Mouse (Mus musculus) heart, adult 2 months (tissue): ENCODE data around the gene Bbs7.
"Not testable (repeated sequence)": the region's sequence is repeated elsewhere in the genome, so short reads cannot be mapped to it uniquely, and the experiment has no call there.

Experiments
- CTCF ChIP-seq: fragments of 200-600 bp; IDR thresholded peaks from 2 replicates; pipeline ENCODE4 v1.8.1; 2022; ENCODE audit warnings: antibody characterized with exemption, mild to moderate bottlenecking, moderate library complexity
- EP300 ChIP-seq: fragments of 200-500 bp; IDR thresholded peaks from 2 replicates; pipeline ENCODE4 v1.6.1; 2011; ENCODE audit warnings: low read depth, low read length, control low read depth; ENCODE audit not compliant: insufficient read depth
- POLR2A ChIP-seq: fragments of 200-500 bp; IDR thresholded peaks from 2 replicates; pipeline ENCODE4 v1.6.1; 2011; ENCODE audit warnings: mild to moderate bottlenecking, low read depth, low read length, control low read depth; ENCODE audit not compliant: insufficient read depth

GRCm38 (mm10) chr3:36599773-36600172 is 13.5 kb downstream of the Bbs7 start:
- TF ChIP-seq CTCF: 0 out of 2 replicates have a peak, but pooled peaks have one; percentile 7
- TF ChIP-seq POLR2A, EP300: not testable (repeated sequence)
